Mouse (Mus musculus) kidney, embryonic 15.5 days (tissue): ENCODE measurements at regions not wholly inside any gene's neighbourhood (a gene's known extent, or its start where the extent isn't known, plus 50 kb on each side); places are given as distances from the start of the nearest gene placed in this dataset.
A peak's percentile ranks its signal among the peaks of the same experiment; 100 is the strongest.

ENCODE experiments used
- ATAC-seq: fragments of 200-750 bp; cut with Nextera tagmentation; replicated peaks from 2 replicates; pipeline ENCODE4 v1.8.0; 2017; ENCODE audit warnings: moderate TSS enrichment; ENCODE audit not compliant: low FRiP score
- H3K27ac ChIP-seq: fragments of 300-500 bp; sonication (generic); 2 replicates; pipeline ENCODE4 v1.5.1; 2015; ENCODE audit warnings: mild to moderate bottlenecking, inconsistent platforms
- H3K27me3 ChIP-seq: fragments of 300-500 bp; sonication (generic); 2 replicates; pipeline ENCODE4 v1.6.1; 2015; ENCODE audit warnings: inconsistent platforms
- H3K36me3 ChIP-seq: fragments of 300-500 bp; sonication (generic); 2 replicates; pipeline ENCODE4 v1.6.1; 2015; ENCODE audit warnings: inconsistent platforms
- H3K4me1 ChIP-seq: fragments of 300-500 bp; sonication (generic); 2 replicates; pipeline ENCODE4 v1.6.1; 2015; ENCODE audit warnings: inconsistent platforms
- H3K4me2 ChIP-seq: fragments of 300-500 bp; sonication (generic); 2 replicates; pipeline ENCODE4 v1.6.1; 2015; ENCODE audit warnings: moderate library complexity, mild to moderate bottlenecking, inconsistent platforms
- H3K4me3 ChIP-seq: fragments of 300-500 bp; sonication (generic); replicated peaks from 2 replicates; pipeline ENCODE4 v1.5.1; 2015; ENCODE audit warnings: mild to moderate bottlenecking, inconsistent platforms
- H3K9ac ChIP-seq: fragments of 300-500 bp; sonication (generic); 2 replicates; pipeline ENCODE4 v1.6.1; 2015; ENCODE audit warnings: mild to moderate bottlenecking, inconsistent platforms
- H3K9me3 ChIP-seq: fragments of 300-500 bp; sonication (generic); replicated peaks from 2 replicates; pipeline ENCODE4 v1.6.1; 2016; ENCODE audit warnings: inconsistent platforms
- WGBS: fragments of 180-500 bp; shearing (Covaris S2); methylation state at CpG from one replicate; pipeline ENCODE4 v1.1.7; 2015; ENCODE audit warnings: mixed read lengths; 5-methylcytosine and 5-hydroxymethylcytosine counted together

DNA sequence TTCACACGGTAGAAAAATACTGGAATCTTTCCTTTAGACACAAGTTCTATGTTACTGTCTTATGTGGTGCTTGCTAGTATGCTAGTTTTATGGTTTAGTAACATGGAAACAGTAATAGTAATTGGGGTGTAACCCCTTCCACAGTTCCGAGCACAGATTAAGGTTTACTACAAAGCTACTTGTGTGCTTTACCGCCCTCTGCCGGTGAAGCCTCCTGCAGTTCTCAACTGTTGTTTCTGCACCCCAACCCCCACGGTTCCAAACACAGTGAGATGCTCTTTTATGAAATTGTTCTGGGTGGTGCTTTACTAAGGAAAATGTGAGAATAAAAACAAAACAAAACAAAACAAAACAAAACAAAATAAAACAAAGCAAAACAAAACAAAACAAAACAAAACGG is 234.3 kb downstream of the Hace1 start:
- no peak overlapping the region for H3K9ac ChIP-seq

DNA sequence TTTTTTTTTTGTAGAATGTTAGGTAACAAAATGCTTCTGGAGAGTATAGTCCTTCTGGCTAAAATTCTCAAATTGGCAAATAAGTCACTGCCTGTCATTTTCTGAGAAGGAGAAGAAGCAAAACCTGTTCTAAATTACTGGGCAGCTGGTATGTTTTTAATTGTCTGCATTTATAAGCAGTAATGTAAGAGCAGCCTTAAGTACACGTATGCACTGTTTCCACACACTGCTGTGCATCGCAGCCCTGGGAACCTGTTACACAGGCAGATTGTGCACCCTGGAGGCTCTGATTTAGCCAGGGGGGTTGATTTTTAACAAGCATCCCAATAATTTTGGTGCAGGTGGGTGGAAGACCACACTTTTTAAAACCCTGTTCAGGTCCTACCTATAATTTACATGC is 236.2 kb downstream of the Hace1 start:
- WGBS: 59% methylated on average over 2 of the region's 2 CpGs
- Histone ChIP-seq H3K4me1 (no peaks in the 10 kb centered on the region), H3K27me3 (no peaks in the 10 kb centered on the region), H3K9me3 (no peaks in the 10 kb centered on the region), H3K4me2 (no peak overlapping the region), H3K4me3 (no peak overlapping the region), H3K9ac (no peak overlapping the region), H3K27ac (no peak overlapping the region), H3K36me3 (no peaks in the 10 kb centered on the region)
- no peak for ATAC-seq

More for the DNA sequence above, 234.3 kb downstream of the Hace1 start:
- no peak overlapping the region for H3K4me2 ChIP-seq
- H3K4me3 ChIP-seq: no peak overlapping the region
- H3K4me1 ChIP-seq: peaks cover 8% of the 10 kb centered on the region
- WGBS: 52% methylated on average over 6 of the region's 6 CpGs
- no peaks in the 10 kb centered on the region for H3K27me3 ChIP-seq
- H3K27ac ChIP-seq: no peak overlapping the region
- H3K9me3 ChIP-seq: no peaks in the 10 kb centered on the region
- ATAC-seq: no peak
- H3K36me3 ChIP-seq: no peaks in the 10 kb centered on the region

DNA sequence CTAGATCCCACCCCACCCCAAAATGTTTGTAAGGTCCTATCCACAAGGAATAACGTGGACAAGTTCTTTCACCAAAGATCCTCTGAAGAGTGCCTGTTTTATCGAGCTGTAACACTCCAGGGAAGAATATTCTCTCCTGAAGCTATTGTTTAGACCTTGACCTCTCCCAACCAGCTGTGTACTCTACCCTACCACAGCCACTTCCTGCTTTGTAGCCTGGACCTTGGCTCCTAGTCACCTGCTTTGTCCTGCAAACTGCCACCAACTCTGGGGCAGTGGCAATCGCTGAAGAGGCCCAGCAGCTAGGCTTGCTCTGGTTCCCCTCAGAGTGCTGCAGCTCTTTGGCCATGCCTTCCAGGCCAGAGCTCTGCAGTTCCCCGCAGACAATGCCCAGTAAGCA is 239.1 kb downstream of the Hace1 start:
- H3K4me1 ChIP-seq: peaks cover 3% of the 10 kb centered on the region; the same call in 1 of the 2 replicates

DNA sequence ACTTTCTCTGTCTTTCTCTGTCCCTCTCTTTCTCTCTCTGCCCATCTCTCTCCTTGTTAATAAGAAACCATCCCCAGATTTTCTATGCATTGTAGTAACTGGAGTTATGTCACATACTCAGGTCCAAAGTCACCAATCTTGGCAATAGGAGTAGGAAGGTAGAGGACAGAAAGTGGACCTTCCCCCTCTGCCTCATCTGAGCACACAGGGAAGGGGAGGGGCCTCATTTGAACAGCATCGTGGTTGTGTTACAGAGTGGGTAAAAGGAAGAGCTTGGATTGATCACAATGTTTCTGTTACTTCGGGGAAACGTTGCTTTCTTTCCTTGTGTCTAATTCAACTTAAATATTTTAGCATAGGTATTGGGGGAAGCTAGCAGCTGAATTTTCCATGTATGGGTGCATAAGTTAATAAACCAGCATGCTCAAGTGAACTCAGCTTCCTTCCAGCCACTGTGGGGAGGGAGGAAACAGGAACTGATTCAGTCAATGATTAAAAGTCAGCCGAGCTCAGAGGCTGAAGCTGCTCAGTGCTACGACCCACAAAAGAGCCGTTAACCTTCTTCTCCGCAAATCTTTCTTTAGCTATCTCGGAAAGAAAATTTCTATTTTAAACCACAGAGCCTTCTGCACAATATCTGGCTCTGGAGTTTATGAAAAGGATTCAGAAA is 243.5 kb downstream of the Hace1 start:
- ATAC-seq: peak; percentile 94
- H3K4me3 ChIP-seq: no peak overlapping the region
- peak overlapping the region; percentile 57 for H3K27ac ChIP-seq
- no peak overlapping the region for H3K9ac ChIP-seq
- no peak overlapping the region for H3K4me2 ChIP-seq
- no peaks in the 10 kb centered on the region for H3K27me3 ChIP-seq
- peaks cover 3% of the 10 kb centered on the region; the same call in 1 of the 2 replicates for H3K4me1 ChIP-seq
- H3K9me3 ChIP-seq: no peaks in the 10 kb centered on the region
- WGBS: 23% methylated on average over 8 of the region's 8 CpGs
- no peaks in the 10 kb centered on the region for H3K36me3 ChIP-seq

More for the DNA sequence above, 239.1 kb downstream of the Hace1 start:
- no peaks in the 10 kb centered on the region for H3K27me3 ChIP-seq
- 88% methylated on average over 4 of the region's 4 CpGs for WGBS
- no peaks in the 10 kb centered on the region for H3K9me3 ChIP-seq
- H3K9ac ChIP-seq: no peak overlapping the region
- no peak for ATAC-seq
- no peak overlapping the region for H3K27ac ChIP-seq
- no peak overlapping the region for H3K4me3 ChIP-seq
- no peaks in the 10 kb centered on the region for H3K36me3 ChIP-seq
- H3K4me2 ChIP-seq: no peak overlapping the region

DNA sequence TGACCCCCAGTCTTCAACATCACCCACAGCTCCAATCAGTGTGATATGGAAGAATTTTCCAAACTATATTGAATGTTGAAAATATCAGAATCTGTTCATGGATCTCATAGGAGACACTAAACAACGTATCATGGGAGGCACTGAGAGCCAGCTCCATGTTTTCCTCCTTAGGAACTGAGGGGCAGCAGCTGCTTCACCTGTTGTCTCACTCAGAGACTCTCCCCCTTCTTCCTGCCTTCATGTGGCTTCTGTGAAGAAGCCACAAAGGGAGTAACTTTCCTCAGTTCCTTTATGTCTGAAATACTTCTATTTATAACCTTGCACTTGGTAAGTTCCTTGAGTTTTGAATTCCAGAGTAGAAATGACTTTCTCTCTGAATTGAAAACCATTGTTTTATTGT is 244.6 kb downstream of the Hace1 start:
- WGBS: 82% methylated on average over 1 of the region's 1 CpGs

DNA sequence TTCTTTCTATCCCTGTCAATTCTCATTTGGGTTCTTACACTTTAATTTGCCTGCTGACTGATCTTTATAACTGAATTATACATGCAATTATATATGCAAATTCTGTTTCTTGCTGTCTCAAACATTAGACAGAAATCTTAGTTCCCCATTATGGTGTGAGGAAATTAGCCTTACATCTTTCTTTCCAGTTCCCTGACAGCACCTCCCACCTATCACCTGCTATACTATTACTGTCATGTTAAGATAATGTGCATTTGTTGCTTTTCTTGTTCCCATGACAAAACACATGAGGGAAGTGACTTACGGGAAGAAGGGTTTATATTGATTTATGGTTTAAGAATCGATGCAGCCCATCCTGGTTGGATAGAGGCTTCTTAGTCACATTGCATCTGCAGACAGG is 246.0 kb downstream of the Hace1 start:
- Histone ChIP-seq H3K4me3 (no peak overlapping the region), H3K36me3 (no peaks in the 10 kb centered on the region), H3K9ac (no peak overlapping the region), H3K4me2 (no peak overlapping the region), H3K27me3 (no peaks in the 10 kb centered on the region), H3K27ac (no peak overlapping the region), H3K4me1 (peaks cover 3% of the 10 kb centered on the region; the same call in 1 of the 2 replicates), H3K9me3 (no peaks in the 10 kb centered on the region)
- no peak for ATAC-seq
- 57% methylated on average over 2 of the region's 2 CpGs for WGBS

More for the DNA sequence above, 244.6 kb downstream of the Hace1 start:
- Histone ChIP-seq H3K4me3 (no peak overlapping the region), H3K4me2 (no peak overlapping the region), H3K27ac (no peak overlapping the region), H3K27me3 (no peaks in the 10 kb centered on the region), H3K36me3 (no peaks in the 10 kb centered on the region), H3K9ac (no peak overlapping the region), H3K4me1 (peaks cover 3% of the 10 kb centered on the region; the same call in 1 of the 2 replicates), H3K9me3 (no peaks in the 10 kb centered on the region)
- no peak for ATAC-seq

DNA sequence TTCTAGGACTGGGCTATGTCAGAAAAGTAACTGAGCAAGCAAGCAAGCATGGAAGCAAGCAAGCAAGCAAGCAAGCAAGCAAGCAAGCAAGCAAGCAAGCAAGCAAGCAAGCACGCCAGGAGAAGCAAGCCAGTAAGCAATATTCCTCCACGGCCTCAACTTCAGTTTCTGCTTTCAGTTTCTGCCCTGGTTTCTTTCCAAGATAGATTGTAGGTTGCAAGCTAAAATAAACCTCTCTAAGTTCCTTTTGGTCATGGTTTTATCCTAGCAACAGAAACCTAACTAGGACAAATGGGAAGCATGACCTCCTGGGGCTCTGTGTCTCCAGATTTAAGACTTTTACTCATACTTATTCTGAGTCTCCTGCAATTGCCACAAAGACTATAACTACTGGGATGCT is 271.0 kb downstream of the Hace1 start:
- WGBS: 84% methylated on average over 2 of the region's 2 CpGs
- ATAC-seq: no peak
- no peaks in the 10 kb centered on the region for H3K27me3 ChIP-seq
- no peaks in the 10 kb centered on the region for H3K36me3 ChIP-seq
- H3K9ac ChIP-seq: no peak overlapping the region
- H3K4me2 ChIP-seq: no peak overlapping the region
- 0 out of 2 replicates have a peak, but pooled peaks cover 7% of the 10 kb centered on the region for H3K4me1 ChIP-seq
- H3K27ac ChIP-seq: no peak overlapping the region
- no peaks in the 10 kb centered on the region for H3K9me3 ChIP-seq
- no peak overlapping the region for H3K4me3 ChIP-seq

DNA sequence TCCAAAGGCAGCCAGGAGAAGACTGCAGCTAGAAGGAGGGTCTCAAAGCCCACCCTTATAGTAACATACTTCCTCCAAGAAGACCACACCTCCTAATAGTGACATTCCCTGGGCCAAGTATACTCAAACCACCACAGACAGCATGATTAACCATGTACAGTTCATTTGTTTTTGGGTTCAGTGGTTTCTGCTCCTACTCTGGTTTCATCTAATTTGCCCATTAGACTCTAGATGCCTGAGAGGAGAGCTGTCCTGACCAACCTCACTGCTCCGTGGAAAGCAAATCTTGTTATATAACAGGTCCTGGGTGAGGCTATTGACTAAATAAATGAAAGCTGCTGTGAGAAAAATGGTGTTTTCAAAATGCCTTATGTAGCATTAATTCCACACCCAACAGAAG is 272.2 kb downstream of the Hace1 start:
- Histone ChIP-seq H3K27ac (peak overlapping the region; percentile 73; the same call in 1 of the 2 replicates), H3K9ac (no peak overlapping the region), H3K4me1 (0 out of 2 replicates have a peak, but pooled peaks cover 7% of the 10 kb centered on the region), H3K4me3 (no peak overlapping the region), H3K27me3 (no peaks in the 10 kb centered on the region), H3K36me3 (no peaks in the 10 kb centered on the region), H3K4me2 (no peak overlapping the region), H3K9me3 (no peaks in the 10 kb centered on the region)
- WGBS: 61% methylated on average over 1 of the region's 1 CpGs
- peak; percentile 68; the same call in 1 of the 2 replicates for ATAC-seq

DNA sequence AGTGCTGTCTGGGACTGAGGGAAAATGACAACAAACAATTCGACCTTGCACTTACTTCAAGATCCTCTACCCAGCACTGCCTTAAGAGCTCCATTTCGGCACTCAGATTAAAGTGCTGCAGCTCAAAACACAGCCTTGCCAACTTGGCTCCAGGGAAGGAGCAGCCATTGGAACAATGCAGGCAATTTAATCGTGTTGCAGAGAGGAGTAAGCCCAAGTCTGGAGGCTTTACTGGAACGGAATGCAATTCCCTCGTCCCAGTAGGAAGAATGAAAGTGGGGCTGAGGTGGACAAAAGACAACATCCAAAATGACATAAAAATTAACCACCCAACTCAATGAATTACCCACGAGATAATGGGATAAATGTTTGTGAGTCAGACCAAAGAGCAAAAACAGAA is 273.0 kb downstream of the Hace1 start:
- no peak overlapping the region for H3K9ac ChIP-seq
- ATAC-seq: peak; percentile 85
- WGBS: 30% methylated on average over 6 of the region's 6 CpGs

DNA sequence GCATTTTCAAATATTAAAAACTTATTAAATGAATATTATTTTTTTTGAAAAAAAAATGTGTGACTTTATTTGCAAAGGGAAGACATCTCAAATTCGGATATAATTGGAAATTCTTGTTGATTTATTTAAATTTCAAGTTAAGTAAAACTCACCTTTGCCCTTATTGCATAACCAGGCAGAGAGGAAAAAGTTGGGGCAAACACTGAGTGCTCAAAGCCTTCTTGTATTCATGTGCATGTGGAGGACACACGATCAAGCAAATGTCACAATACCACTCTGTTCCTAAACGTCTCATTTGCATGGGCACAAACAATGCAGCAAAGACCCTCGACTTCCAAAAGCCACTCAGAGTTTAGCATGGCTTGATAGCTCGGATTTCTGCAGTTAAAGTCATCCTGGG is 275.1 kb downstream of the Hace1 start:
- Histone ChIP-seq H3K4me3 (no peak overlapping the region), H3K9me3 (no peaks in the 10 kb centered on the region), H3K36me3 (no peaks in the 10 kb centered on the region), H3K4me1 (0 out of 2 replicates have a peak, but pooled peaks cover 7% of the 10 kb centered on the region), H3K9ac (no peak overlapping the region), H3K4me2 (no peak overlapping the region), H3K27ac (no peak overlapping the region), H3K27me3 (no peaks in the 10 kb centered on the region)
- WGBS: 71% methylated on average over 5 of the region's 5 CpGs
- ATAC-seq: no peak

More for the DNA sequence above, 273.0 kb downstream of the Hace1 start:
- Histone ChIP-seq H3K27ac (peak overlapping the region; percentile 73), H3K9me3 (no peaks in the 10 kb centered on the region), H3K27me3 (no peaks in the 10 kb centered on the region), H3K4me3 (no peak overlapping the region), H3K4me2 (no peak overlapping the region), H3K36me3 (no peaks in the 10 kb centered on the region), H3K4me1 (0 out of 2 replicates have a peak, but pooled peaks cover 7% of the 10 kb centered on the region)

DNA sequence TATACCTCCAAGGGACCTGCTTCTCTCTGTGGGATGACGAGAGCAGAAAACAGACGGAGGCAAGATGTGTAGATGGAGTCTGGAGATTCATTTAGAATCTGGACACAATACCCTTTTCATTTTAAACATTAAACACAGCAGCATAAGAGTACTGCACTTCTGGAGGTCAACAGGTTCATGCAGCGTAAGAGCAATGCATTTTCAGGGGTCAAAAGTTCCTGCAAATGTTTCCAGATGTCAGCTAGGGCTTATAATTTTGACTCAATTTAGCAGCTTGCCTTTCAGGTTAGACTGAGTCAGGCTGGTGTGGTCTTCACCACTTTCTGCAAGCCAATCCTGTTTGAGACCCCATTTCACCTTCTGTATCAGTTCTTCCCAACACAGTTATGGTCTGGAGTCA is 277.9 kb downstream of the Hace1 start:
- Histone ChIP-seq H3K27me3 (no peaks in the 10 kb centered on the region), H3K4me1 (no peaks in the 10 kb centered on the region), H3K4me2 (no peak overlapping the region), H3K36me3 (no peaks in the 10 kb centered on the region), H3K27ac (no peak overlapping the region), H3K4me3 (no peak overlapping the region), H3K9me3 (no peaks in the 10 kb centered on the region), H3K9ac (no peak overlapping the region)
- ATAC-seq: no peak
- WGBS: 84% methylated on average over 3 of the region's 3 CpGs

DNA sequence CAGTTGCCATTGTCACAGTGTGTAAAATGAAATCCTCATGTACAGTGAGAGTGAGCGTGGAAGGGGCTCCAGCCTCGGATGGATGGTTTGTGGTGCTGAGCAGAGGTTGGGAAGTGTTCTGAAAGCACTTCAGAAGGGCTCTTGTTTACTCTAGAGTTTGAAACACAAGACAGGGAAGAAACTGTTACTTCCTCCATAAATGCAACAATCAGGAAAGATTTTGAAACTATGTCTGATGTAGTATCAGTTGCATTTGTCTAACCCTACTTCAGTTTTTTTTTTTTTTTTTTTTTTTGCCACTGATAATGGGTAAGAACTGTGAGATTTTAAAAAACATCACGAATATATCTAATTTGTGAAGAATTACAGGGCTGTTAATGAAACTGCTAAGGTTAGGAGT is 281.5 kb downstream of the Hace1 start:
- WGBS: 77% methylated on average over 3 of the region's 3 CpGs
- no peak for ATAC-seq
- Histone ChIP-seq H3K4me3 (no peak overlapping the region), H3K9ac (no peak overlapping the region), H3K9me3 (no peaks in the 10 kb centered on the region), H3K27ac (no peak overlapping the region), H3K27me3 (no peaks in the 10 kb centered on the region), H3K4me1 (no peaks in the 10 kb centered on the region), H3K36me3 (no peaks in the 10 kb centered on the region), H3K4me2 (no peak overlapping the region)

DNA sequence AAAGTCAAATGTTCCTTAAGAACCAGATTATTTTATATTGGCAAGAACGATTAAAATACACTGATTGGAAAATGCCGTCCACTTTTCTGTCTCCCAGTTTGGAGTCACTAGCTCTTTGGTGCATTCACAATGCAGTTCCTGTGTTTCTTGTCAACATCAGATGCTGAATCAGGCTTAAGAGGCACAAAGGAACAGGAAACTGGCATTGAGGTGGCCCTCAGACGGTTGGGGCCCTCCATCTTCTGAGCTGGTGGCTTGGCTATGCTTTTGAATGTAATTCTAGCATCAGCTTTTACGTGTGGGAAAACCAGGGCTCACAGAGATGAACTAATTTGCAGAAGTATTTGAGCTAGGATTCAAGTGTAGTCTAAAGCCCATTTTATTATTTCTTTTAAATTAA is 282.3 kb downstream of the Hace1 start:
- Histone ChIP-seq H3K27ac (no peak overlapping the region), H3K27me3 (no peaks in the 10 kb centered on the region), H3K9ac (no peak overlapping the region), H3K9me3 (no peaks in the 10 kb centered on the region), H3K4me3 (no peak overlapping the region), H3K36me3 (no peaks in the 10 kb centered on the region), H3K4me2 (no peak overlapping the region), H3K4me1 (no peaks in the 10 kb centered on the region)
- no peak for ATAC-seq
- WGBS: 72% methylated on average over 4 of the region's 4 CpGs
